Mouse (Mus musculus) brain, embryonic 14.5 days (tissue): Measurements from ENCODE around the gene Nek10. TPM values are rescaled to one million over a fixed set of nuclear protein-coding genes. Genes with fewer than 3 reads are reported as not detected.
A peak's percentile ranks its signal among the peaks of the same experiment; 100 is the strongest.

ENCODE experiments used
- DNase-seq: peaks from one replicate; pipeline ENCODE4 v3.0.0-alpha.2; 2011; ENCODE audit warnings: low read depth
- CTCF ChIP-seq: fragments of 200-500 bp; IDR thresholded peaks from 2 replicates; pipeline ENCODE4 v1.5.1; 2012; ENCODE audit warnings: inconsistent platforms, mild to moderate bottlenecking, moderate library complexity, borderline replicate concordance; ENCODE audit not compliant: insufficient read depth, insufficient read length; ENCODE audit errors: extremely low read depth
- POLR2A ChIP-seq: fragments of 200-500 bp; IDR thresholded peaks from 2 replicates; pipeline ENCODE4 v1.6.1; 2012; ENCODE audit warnings: mild to moderate bottlenecking, inconsistent platforms, borderline replicate concordance; ENCODE audit not compliant: poor library complexity, insufficient read depth, insufficient read length, severe bottlenecking; ENCODE audit errors: extremely low read depth
- polyA plus RNA-seq: library from polyadenylated mRNA; depleted of rRNA; stranded (reverse); fragments of >200 nt; gene quantifications from 2 replicates; pipeline ENCODE4 v1.2.3, GENCODE M21; 2012

Gene Nek10
- polyA plus RNA-seq, 1 experiment = 0.14 TPM

DNA sequence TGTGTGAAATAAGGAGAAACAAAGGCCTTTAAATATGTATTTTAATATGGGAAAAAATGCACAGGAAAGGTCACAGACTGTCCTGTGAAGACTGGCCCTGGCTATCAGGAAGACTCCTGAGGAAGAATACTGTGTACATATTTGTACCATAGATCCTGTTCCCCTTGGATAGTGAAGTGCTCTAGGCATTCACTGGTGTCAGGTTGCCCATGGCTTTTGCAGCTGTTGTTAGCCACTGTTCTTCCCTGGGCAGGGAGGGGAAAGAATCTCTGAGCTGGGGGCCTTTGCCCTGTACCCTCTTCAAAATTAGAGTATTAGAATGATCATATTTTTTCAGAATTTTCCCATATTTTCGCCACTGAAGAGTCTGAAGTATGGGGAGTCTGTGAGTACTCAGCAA lies 30.3 kb downstream of the Nek10 start:
- DNase-seq = no peak
- TF ChIP-seq POLR2A = no peak

DNA sequence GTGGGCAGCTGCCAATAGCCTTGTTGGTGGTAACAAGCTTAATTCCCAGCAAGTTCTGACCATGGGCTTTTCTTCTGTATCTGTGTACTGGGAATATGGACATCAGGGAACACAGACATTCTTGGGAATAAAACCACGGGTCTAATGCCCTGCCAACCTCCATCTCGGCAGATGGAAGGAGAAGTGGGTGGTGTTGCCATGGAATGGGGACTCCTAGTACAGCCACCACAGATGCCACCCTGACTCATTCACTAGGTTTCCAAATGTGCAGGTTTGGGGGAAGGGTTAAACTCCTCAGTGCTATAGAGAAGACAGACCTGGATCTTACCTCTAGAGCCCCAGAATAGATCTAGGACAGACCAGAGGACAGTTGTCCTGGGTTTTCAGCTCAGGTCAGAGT lies 31.1 kb downstream of the Nek10 start:
- TF ChIP-seq CTCF (no peak), POLR2A (no peak)
- DNase-seq = no peak

DNA sequence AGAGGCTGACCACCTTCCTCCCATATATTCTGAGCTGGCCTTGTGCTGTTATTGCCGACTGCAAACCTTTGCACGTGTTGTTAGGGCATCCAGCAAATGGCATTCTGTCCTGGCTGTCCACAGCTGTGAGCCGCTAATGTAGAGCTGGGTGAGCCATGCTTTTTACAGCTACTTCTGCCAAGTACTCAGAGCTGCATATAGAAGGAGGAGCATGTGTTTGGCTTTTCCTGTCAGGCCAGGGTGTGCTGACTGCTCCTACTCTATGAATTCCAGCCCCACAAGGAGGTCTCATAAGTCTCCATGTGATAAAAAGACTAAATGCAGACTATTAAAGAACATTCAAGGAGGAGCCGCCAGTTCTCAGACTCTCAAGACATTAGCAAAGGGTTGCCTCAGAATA lies 34.4 kb downstream of the Nek10 start:
- no peak for DNase-seq
- TF ChIP-seq CTCF = no peak
- no peak for TF ChIP-seq POLR2A

DNA sequence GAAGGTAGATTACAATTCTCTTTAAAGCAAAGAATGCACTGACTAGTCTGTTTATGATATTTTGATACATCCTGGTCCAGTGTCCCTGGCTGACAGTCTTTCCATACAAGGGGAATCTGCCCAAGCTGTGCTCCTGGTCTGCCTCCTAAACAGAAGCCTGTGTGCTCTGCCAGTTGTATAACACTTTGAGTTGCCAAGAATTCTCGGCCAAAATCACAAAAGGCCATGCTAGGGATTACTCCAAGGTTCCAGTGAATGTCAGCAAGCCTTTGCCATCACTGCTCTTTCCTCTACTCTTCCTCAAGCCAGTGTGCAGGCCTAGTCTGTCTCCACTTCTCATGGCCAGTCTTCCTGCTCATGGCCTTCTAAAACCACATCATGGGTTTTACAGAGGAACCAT lies 34.9 kb downstream of the Nek10 start:
- no peak for TF ChIP-seq POLR2A
- TF ChIP-seq CTCF = no peak
- no peak for DNase-seq

DNA sequence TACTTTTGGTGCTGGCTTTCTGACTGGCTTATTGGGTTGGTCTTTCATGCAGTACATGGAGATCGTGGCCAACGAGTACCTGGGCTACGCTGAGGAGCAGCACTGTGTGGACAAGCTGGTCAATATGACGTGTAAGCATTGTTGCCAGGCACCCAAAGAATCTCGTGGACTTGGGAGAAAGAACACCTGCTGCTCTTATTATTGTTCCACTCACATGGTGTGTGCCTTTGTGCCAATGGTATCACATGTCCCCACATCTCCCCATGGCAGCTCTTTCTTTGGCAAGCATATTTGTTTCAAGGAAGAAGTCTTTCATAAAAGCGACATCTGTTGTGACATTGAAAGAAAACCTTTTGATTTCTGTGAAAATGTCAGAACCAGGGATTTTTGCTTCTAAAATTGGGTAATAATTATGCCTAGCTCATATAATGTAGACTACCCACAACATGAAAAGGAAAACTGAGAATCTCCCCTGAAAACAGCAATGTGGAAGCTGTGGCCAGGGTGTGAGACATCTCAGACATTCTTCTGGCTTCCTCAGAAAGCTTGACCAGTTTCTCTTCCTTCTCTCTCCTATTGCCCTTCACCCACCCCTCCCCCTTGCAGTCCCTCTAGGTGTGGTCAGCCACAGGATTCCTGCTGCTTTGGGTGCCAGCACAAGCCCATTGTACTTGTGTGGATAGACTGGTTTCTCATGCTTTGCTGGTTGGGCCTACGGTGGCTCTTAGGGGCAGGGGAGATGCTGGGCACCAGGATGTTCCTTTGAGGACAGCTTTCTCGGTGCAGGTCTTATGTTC lies 39.7 kb downstream of the Nek10 start:
- TF ChIP-seq POLR2A (no peak), CTCF (no peak)
- no peak for DNase-seq

DNA sequence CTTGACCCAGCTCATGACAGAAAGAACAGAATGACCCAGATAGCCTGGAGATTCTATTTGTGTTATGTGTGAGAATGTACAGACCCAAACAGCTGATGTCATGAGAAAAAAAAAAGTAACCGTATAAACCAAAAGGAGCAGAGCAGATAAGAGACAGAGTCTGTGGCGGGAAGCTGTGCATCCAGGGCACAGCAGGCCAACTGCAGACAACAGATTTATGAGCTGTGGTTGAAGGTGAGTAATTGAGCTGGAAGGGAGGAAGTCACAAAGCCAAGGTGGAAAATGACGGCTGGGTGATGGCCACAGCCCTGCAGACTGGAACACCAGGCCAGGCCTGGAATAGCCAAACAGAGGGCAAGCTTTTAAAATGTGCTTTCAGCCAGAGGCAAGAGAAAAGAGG lies 49.6 kb downstream of the Nek10 start:
- TF ChIP-seq CTCF (no peak), POLR2A (no peak)
- DNase-seq = no peak

DNA sequence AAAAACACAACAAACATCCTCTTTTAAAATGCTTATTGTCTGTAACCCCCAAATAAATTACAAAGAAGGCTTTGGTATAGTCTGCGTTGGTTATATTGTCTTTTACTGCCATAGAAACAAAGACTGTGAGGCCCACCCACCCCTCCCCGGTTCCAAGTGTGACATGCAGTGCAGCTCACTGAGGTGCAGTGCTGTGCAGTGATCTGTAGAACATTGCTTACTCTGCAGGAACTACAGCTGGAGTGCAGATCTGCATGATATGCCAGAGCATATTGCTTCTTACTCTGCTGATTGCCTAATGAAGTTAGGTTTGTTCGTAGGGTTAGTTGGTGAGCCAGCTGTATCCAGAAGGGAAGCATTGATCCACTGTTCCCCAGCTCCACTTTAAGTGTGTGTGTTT lies 57.1 kb downstream of the Nek10 start:
- no peak for DNase-seq
- no peak for TF ChIP-seq CTCF

DNA sequence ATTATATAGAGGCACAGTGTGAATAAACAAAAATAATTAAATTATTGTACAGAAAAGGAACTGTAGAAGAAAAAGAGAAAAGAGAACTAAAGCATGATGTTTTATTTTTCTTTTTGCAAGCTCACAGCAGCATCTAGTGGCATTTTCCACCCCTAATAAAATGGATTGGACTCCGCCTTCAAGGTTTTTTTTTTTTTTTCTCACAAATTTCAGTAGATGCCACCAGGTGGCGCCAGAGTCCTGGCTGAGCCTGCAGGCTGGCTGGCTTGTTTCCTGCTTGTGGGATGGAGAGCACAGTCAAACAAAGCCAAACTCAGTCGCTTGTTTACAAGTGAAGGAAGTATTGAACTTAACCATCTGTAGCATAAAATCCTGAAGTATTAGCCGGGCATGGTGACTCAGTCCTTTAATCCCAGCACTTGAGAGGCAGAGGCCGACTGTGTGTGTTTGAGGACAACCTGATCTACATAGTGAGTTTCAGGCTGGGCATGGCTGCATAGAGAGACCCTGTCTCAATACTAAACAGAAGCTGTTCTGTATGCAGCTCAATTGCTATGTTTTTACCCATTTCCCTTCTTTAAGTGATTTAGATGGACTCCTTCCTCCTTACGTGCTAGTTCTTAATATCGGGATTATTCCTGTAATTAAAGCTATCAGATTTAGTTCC lies 60.6 kb downstream of the Nek10 start:
- peak; percentile 95 for DNase-seq
- TF ChIP-seq CTCF (peak; percentile 86), POLR2A (no peak)

DNA sequence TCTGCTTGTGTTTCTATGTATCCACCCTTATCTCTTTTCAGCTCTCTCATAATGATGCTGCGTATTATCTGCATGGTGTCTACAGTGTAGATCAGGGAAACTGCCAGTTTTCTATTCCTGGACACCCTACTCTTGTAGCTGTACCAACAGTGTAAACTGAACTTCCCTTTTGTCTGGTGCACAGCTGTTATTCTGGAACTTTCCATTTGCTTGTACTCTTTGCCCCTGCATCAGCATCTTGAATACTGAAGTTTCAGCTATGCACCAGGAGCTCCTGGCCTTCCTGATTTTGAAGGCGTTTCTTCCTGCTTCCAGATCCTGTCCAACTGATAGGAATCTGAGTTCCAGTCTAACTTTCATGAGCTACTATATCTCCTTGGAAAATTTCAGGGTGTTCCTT lies 66.0 kb downstream of the Nek10 start:
- no peak for DNase-seq
- TF ChIP-seq POLR2A (no peak), CTCF (no peak)

DNA sequence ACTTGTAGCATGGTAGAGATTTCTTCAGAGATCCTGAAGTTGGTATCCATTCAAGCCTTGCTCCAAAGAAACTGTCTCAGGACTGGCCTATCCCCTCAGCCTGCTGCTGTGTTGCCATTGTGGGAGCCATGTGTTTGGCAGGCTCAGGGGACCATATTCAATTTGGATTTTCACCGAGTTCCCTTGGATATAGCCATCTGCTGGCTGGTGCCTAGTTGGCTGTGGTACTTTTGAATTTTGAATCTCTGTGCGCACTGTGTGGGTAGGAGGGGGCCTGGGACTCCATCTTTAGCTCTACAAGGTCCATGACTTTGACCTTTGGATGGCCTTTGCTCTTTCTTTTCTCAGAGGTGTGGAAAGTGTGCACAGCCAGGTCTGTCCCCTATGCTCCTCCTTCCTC lies 66.8 kb downstream of the Nek10 start:
- TF ChIP-seq POLR2A = no peak
- no peak for TF ChIP-seq CTCF
- peak; percentile 15 for DNase-seq

DNA sequence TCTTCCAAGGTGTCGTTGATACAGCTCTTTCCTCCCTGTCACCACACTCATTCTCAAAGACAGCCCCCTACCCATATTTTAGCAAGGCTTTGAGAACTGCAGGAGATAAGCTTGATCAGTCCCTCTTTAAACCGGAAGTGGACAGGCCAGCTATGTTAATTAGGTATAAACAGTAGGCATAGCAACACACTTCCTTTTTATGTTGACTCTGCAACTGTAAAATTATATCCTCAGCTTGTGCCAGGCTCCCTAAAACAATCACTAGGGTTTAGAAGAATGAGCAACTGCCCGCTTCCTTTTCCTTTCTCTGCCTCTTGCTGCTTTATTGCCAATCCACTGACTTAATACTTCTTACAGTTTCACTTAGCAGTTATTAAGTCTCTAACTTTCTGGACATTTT lies 67.2 kb downstream of the Nek10 start:
- TF ChIP-seq CTCF (no peak), POLR2A (no peak)
- DNase-seq = no peak

DNA sequence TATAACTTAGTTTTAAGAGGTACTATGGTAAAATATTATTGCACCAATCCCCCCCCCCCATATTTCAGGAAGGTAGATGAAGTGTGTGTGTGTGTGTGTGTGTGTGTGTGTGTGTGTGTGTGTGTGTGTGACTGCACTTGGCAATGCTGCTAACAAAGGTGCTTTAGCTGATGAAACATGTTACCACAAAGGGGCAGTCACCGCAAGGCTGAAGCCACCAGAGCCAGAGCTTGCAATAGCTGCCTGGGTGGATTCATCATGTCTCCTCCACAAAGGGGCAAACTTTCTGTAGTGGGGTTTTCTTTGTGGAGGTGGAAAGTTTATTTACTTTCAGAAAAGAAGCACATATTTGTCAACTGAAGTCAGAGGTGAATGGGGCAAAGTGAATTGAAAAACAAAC lies 67.9 kb downstream of the Nek10 start:
- DNase-seq = no peak
- TF ChIP-seq CTCF (no peak), POLR2A (no peak)
